Mouse (Mus musculus) heart, postnatal 10 days (tissue): ENCODE measurements around the gene Adgrv1. TPM values are rescaled to one million over a fixed set of nuclear protein-coding genes. Genes with fewer than 3 reads are reported as not detected.

ENCODE experiments used
- DNase-seq, 2 experiments: peaks; one replicate each; pipeline ENCODE4 v3.0.0; 2021
- intact Hi-C: fragments of 180-260 bp; cut with DNase I; formaldehyde crosslinking; loops from one replicate; pipeline ENCODE4 v1.15.1; 2025
- total RNA-seq, 2 experiments: library from RNA; stranded (reverse); gene quantifications; 2 replicates each; pipeline ENCODE4 v1.2.3; 2021

Adgrv1 gene
- total RNA-seq, 2 experiments from 2014 or later = 0.74 to 0.96 TPM

- no peak for DNase-seq
- intact Hi-C loops = no loop called here
Measured at GRCm38 (mm10) chr13:81208106-81208613, 424.8 kb downstream of the Adgrv1 start.

DNA sequence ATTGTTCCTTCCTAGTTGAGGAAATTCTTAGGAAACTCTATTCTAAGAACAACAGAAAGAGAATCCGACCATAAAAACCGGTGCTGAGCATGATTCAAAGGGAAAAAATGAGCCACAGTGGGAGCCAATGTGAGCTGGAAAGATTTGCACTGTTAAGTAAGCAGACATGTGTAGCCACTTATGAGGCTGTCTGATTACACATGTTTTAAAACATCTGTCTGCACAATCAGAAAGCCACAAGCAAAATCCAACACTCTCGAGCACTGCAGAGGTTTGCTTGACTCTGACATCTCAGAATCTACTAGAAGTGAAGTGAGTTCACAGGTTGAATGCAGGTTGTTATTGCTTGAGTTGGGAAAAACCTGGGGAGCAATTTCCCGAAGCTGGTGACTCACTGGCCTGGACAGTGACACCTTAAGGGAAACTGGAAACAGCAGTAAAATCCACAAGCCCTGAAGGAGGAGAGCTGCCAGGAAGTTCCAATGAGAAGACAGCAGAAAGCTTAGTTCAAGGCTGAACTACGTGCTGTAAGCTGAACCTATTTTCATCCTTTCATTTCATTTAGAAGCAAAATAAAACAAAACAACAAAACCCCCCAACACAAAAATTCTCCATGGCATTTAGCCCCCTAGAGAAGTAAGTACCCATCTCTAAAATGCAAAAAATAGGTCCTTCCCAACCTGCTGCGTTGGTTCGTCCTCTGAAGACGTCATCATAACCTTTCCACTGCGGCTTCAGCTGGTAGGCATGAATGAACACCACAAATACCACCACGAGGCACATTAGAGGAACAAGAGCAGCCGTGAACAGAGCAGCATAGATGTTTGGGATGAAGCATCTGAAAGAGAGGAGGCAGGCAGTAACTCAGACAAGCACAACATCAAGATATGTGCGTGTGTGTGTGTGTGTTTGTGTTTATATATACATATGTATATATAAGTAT lies 450.7 kb downstream of the Adgrv1 start:
- DNase-seq = peak; percentile 33 to 38
- intact Hi-C loops = no loop called here

DNA sequence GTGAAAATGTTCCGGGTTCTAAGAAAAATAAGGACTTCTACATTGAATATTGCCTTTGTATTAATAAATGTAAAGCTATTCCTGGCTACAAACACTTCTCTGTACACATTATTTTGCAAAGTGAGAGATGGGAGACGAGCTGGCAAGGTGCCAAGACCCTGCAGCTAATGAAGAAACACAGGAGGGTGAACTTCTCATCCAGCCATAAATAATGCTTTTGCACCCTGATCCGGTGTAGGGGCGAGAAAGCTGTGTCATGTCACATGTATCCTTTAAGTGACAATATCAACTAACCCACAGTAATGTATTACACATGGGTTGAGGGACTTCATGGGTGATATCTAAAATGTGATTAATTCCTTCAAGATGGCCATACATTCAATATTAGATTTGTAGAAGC lies 451.5 kb downstream of the Adgrv1 start:
- peak; percentile 3 to 10 for DNase-seq
- intact Hi-C loops = no loop called here

DNA sequence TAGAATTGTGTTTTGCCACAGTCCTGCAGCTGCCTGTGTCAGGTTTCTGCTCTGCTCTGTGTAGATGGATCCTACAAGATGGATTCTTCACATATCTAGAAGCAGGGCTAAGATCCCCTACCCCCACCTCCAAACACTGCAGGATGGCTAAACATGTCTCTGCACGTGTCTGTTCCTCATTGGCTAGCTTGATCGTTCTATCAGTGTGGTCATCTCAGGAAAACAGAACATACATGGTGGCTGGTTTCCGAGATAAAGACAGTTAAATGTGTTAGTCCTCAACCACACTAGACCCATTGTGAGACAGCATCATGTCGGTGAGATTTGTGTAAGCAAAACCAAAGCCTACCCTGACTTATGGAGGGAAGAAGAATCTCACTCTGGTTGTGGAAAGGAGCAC lies 456.1 kb downstream of the Adgrv1 start:
- DNase-seq = no peak
- intact Hi-C loops = no loop called here

DNA sequence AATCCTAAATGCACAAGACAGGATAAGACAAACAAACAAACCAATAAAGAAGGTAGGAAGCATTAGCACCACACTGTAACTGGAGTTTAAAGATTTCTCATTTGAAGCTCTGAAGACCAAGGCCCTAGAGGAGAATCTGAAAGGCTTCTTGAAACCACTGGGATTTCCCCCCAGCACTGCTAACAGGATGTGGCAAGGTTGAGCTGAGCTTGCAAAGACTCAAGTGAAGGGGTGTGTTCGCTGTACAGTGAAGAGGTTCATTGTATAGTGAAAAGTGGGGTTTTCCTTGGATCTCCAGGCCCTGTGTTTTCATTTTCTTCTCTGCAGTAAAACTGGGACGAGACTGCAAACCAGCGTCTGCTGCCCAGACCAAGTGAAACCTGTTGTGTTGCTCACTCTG lies 456.9 kb downstream of the Adgrv1 start:
- intact Hi-C loops = no loop called here
- DNase-seq = no peak

GRCm38 (mm10) chr13:81171115-81171514 lies 461.8 kb downstream of the Adgrv1 start:
- intact Hi-C loops = no loop called here
- no peak for DNase-seq

DNA sequence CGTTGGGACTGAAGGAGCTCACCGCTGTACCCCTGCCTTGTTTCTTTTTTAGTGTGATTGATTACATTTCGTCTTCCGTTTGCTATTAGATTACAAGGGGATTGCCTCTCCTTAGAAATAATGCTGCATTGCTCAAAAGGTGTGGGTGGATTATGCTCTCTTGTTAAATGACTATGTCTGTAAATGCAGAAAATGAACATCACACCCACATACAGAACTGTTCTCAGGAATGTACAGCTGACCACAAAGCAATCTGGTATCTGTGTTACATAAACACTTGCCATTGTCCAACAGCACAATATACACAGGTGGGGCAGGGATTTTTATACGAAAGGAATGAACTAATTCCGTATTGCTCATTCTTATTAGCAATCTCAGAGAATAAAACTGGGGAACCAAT lies 465.5 kb downstream of the Adgrv1 start:
- DNase-seq = no peak
- intact Hi-C loops = no loop called here

- intact Hi-C loops = loop anchor here (5.0 kb wide), 1 partner anchor 298 kb away; no protein-coding TSS in a partner anchor
- peak in 1 of 2 experiments; percentile 19 for DNase-seq
Measured at GRCm38 (mm10) chr13:81159808-81160207, 473.1 kb downstream of the Adgrv1 start.

DNA sequence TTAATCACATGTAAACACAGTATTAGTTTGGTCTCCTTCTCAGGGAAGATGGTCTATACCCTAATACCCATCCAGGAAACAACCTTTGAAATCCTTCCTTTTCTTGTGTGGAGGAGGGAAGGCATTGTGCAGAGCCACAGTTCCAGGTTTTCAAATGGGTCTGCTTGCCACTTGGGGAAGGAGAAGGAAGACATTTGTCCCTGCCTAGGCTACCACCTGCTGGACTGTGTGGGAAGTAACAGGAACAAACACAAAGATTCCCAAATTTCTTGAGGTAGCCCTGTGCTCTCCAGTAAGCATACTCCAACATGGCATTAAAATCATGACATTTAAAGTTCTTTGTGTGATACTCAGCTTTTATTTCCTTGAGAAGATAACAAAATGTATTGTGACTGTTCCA lies 477.6 kb downstream of the Adgrv1 start:
- intact Hi-C loops = loop anchor here (1.0 to 5.0 kb wide), 4 partner anchors 159 to 293 kb away; no protein-coding TSS in a partner anchor

GRCm38 (mm10) chr13:81144434-81144833 lies 488.5 kb downstream of the Adgrv1 start:
- no peak for DNase-seq
- intact Hi-C loops = no loop called here

More for the DNA sequence above, 477.6 kb downstream of the Adgrv1 start:
- peak; percentile 63 to 78 for DNase-seq

- intact Hi-C loops = no loop called here
- DNase-seq = no peak
Measured at GRCm38 (mm10) chr13:81142268-81142884, 490.6 kb downstream of the Adgrv1 start.

- intact Hi-C loops = loop anchor here (10.0 kb wide), 1 partner anchor 648 kb away; the partner anchor contains the start of gene Cetn3
- peak; percentile 63 to 66 for DNase-seq
Measured at GRCm38 (mm10) chr13:81136652-81137422, 496.1 kb downstream of the Adgrv1 start.

- DNase-seq = no peak
- intact Hi-C loops = loop anchor here (10.0 kb wide), 1 partner anchor 649 kb away; the partner anchor contains the start of gene Cetn3
Measured at GRCm38 (mm10) chr13:81135953-81136352, 497.0 kb downstream of the Adgrv1 start.

DNA sequence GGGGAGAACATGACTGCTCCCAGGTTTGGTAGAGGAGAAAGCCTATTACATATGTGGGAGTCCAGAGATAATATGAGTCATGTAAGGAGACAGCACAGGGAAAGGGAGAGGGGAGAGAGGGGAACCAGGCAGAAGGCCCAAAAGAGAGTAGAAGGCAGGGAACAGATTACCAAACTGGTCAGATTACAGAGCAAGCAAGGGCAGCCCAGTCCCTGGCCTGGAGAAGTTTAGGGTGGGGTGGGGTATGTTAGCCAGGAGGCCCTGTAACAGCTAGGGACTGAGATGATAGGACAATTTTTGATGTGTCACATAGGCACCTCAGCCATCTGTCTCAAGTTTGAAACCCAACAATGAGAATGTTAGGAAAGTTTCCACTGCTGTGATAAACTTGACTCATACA lies 498.5 kb downstream of the Adgrv1 start:
- peak in 1 of 2 experiments; percentile 15 for DNase-seq
- intact Hi-C loops = loop anchor here (5.0 to 10.0 kb wide), 3 partner anchors 147 to 650 kb away; partner anchors contain the start of genes Arrdc3 and Cetn3

- intact Hi-C loops = loop anchor here (5.0 to 10.0 kb wide), 3 partner anchors 146 to 651 kb away; partner anchors contain the start of genes Arrdc3 and Cetn3
- peak; percentile 21 to 37 for DNase-seq
Measured at GRCm38 (mm10) chr13:81133336-81133735, 499.6 kb downstream of the Adgrv1 start.

GRCm38 (mm10) chr13:81132691-81133090 lies 500.3 kb downstream of the Adgrv1 start:
- intact Hi-C loops = loop anchor here (5.0 to 10.0 kb wide), 3 partner anchors 145 to 652 kb away; partner anchors contain the start of genes Arrdc3 and Cetn3

GRCm38 (mm10) chr13:81131860-81132259 lies 501.1 kb downstream of the Adgrv1 start:
- DNase-seq = peak; percentile 62 to 71
- intact Hi-C loops = loop anchor here (5.0 to 10.0 kb wide), 3 partner anchors 145 to 653 kb away; partner anchors contain the start of genes Arrdc3 and Cetn3

More at GRCm38 (mm10) chr13:81132691-81133090, 500.3 kb downstream of the Adgrv1 start:
- DNase-seq = no peak

DNA sequence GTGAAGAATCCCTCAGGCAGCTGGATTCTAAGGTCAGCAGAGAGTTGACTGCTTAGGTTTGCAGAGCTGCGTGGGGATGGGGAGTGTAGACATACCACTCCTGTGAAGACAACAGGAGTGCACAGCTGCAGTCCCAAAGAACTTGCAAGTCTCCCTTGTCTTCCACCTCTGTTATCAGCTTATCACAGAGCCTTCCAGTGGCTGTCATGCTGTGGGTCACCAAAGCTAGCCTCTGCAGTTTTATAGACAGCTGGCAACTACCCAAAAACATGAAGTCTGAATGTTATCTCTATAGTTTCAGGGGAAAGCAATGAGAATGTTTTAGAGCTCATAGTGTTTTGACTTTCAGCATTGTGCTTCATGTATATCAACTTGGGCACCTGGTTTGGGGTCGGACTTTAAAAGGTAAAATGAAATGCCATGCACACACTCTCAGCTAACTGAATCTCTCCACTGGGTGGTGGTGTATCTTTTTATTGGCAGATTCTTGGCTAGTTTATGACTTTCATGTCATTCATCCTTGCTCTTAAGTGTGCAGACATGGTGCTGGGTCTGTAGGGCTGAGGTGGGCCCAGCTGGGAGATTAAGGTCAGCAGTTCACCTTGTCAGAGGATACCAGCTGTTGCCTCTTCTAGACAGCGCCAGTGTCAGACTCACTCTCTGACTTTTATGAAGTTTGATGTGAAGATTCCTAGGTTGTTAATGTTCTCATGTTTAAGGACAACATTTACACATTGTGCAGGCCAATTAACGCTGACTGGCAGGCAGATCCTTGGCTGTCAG lies 502.0 kb downstream of the Adgrv1 start:
- no peak for DNase-seq
- intact Hi-C loops = loop anchor here (5.0 to 10.0 kb wide), 3 partner anchors 144 to 654 kb away; partner anchors contain the start of genes Arrdc3 and Cetn3

DNA sequence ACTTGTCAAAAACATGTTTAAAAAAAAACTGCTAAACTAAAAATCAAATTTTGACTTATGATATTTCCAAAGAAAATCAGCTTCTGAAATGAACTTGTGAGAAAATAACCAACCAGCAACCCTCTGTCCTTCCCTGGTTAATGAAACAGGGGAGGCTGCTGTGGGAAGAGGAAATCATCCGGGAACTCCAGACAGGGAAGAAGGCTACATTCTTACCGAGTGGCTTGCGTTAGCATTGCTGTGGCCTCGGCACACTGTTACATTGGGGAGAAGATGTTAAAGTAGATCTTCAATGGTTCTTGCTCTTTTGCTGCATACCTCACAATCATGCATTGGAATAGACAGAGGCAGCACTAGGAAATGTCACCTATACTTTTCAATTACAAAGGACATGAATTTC lies 507.1 kb downstream of the Adgrv1 start:
- intact Hi-C loops = no loop called here
- DNase-seq = no peak
